ENCODE assay signal across 21 mouse cellular contexts in genomic region chr9:35930817-35931216, GRCm38 (mm10).
"Had no signal": no experiment of that assay in that cellular context is flagged by ENCODE, and none has a peak within 500 bp of the region (broad histone marks: within the 10 kb centered on the region; RNA-seq: fewer than 3 reads in every experiment).

No protein-coding gene starts in this region.

- ATAC-seq: forebrain, embryonic 13.5 days; forebrain, embryonic 14.5 days; forebrain, embryonic 15.5 days; forebrain, embryonic 16.5 days; forebrain, postnatal 0 days had no signal

- DNase-seq: cerebellum, adult 8-10 months; cerebellum, adult 9-10 months; cerebellum, adult 9-11 months; cerebellum, postnatal 10 days; cerebellum, postnatal 14 days; cerebellum, postnatal 25 days; cerebellum, postnatal 36 days; embryo, embryonic 11 days; forebrain, postnatal 0 days; gastrocnemius, adult 2 months; gastrocnemius, postnatal 10 days; gastrocnemius, postnatal 14 days; gastrocnemius, postnatal 25 days; gastrocnemius, postnatal 36 days; heart, adult 11 months; heart, adult 18-20 months; heart, adult 2 months had no signal
